Mouse (Mus musculus) hindbrain, postnatal 0 days (tissue): ENCODE measurements around the gene Scn5a. TPM values are rescaled to one million over a fixed set of nuclear protein-coding genes. Genes with fewer than 3 reads are reported as not detected.

ENCODE experiments used
- ATAC-seq: fragments of 200-750 bp; cut with Nextera tagmentation; 2 replicates; pipeline ENCODE4 v1.8.0; 2017; ENCODE audit warnings: mild to moderate bottlenecking, moderate TSS enrichment, moderate library complexity
- DNase-seq: peaks from one replicate; pipeline ENCODE4 v3.0.0-alpha.2; 2015; ENCODE audit warnings: low spot score
- H3K27ac ChIP-seq: fragments of 300-500 bp; sonication (generic); 2 replicates; pipeline ENCODE4 v1.5.1; 2014; ENCODE audit warnings: mild to moderate bottlenecking
- H3K27me3 ChIP-seq: fragments of 300-500 bp; sonication (generic); 2 replicates; pipeline ENCODE4 v1.6.1; 2014; ENCODE audit warnings: low read length, mixed read lengths; ENCODE audit not compliant: insufficient read depth
- H3K36me3 ChIP-seq: fragments of 300-500 bp; sonication (generic); 2 replicates; pipeline ENCODE4 v1.6.1; 2014; ENCODE audit warnings: low read length, mixed read lengths; ENCODE audit not compliant: insufficient read depth
- H3K4me1 ChIP-seq: fragments of 300-500 bp; sonication (generic); 2 replicates; pipeline ENCODE4 v1.6.1; 2014; ENCODE audit warnings: antibody characterized with exemption, low read length, mixed read lengths; ENCODE audit not compliant: insufficient read depth
- H3K4me2 ChIP-seq: fragments of 300-500 bp; sonication (generic); 2 replicates; pipeline ENCODE4 v1.6.1; 2014; ENCODE audit warnings: low read depth, mild to moderate bottlenecking, low read length, moderate library complexity, mixed read lengths
- H3K4me3 ChIP-seq: fragments of 300-500 bp; sonication (generic); 2 replicates; pipeline ENCODE4 v1.5.1; 2014; ENCODE audit warnings: low read length
- H3K9ac ChIP-seq: fragments of 300-500 bp; sonication (generic); replicated peaks from 2 replicates; pipeline ENCODE4 v1.6.1; 2014; ENCODE audit warnings: mild to moderate bottlenecking, low read length, moderate library complexity, mixed read lengths
- H3K9me3 ChIP-seq: fragments of 300-500 bp; sonication (generic); 2 replicates; pipeline ENCODE4 v1.6.1; 2016; ENCODE audit warnings: low read length, mixed read lengths
- CTCF ChIP-seq: IDR thresholded peaks from 2 replicates; pipeline ENCODE4 v1.5.1; 2016; ENCODE audit warnings: antibody characterized with exemption, control low read depth, low read depth
- WGBS: fragments of 180-500 bp; shearing (Covaris S2); extraction: QIAGEN DNeasy Blood & Tissue Kit; methylation state at CpG from one replicate; pipeline ENCODE4 v1.1.7; 2014; 5-methylcytosine and 5-hydroxymethylcytosine counted together
- polyA plus RNA-seq: library from polyadenylated mRNA; unstranded; fragments of >200 nt; fragmentation: Nextera tagmentation; extraction: Ambion mirVana; gene quantifications from 2 replicates; pipeline ENCODE4 v1.2.1, GENCODE M21; 2015
- total RNA-seq: library from RNA; depleted of rRNA; stranded (reverse); fragments of >200 nt; gene quantifications from 2 replicates; pipeline ENCODE4 v1.2.3, GENCODE M21; 2014

Gene Scn5a
- total and polyA plus RNA-seq, 2 experiments from 2014 or later = 0.24 to 1.5 TPM

GRCm38 (mm10) chr9:119598501-119598900 is 19.7 kb upstream of the Scn5a start:
- Histone ChIP-seq H3K27me3 (no peaks in the 10 kb centered on the region), H3K4me2 (no peak overlapping the region), H3K9me3 (no peaks in the 10 kb centered on the region), H3K4me1 (no peaks in the 10 kb centered on the region), H3K27ac (no peak overlapping the region), H3K4me3 (no peak overlapping the region), H3K36me3 (no peaks in the 10 kb centered on the region), H3K9ac (no peak overlapping the region)
- TF ChIP-seq CTCF = no peak
- ATAC-seq = no peak
- no peak for DNase-seq
- WGBS = 90% methylated on average over 10 of the region's 10 CpGs

GRCm38 (mm10) chr9:119597332-119597731 is 18.5 kb upstream of the Scn5a start:
- Histone ChIP-seq H3K27ac (no peak overlapping the region), H3K4me2 (no peak overlapping the region), H3K36me3 (no peaks in the 10 kb centered on the region), H3K4me1 (no peaks in the 10 kb centered on the region), H3K9ac (no peak overlapping the region), H3K4me3 (no peak overlapping the region), H3K27me3 (no peaks in the 10 kb centered on the region), H3K9me3 (no peaks in the 10 kb centered on the region)
- 78% methylated on average over 8 of the region's 8 CpGs for WGBS
- ATAC-seq (no peak), DNase-seq (peak; percentile 22)
- TF ChIP-seq CTCF = no peak

- ATAC-seq = no peak
- Histone ChIP-seq H3K4me3 (no peak overlapping the region), H3K4me2 (no peak overlapping the region), H3K9me3 (no peaks in the 10 kb centered on the region), H3K9ac (no peak overlapping the region), H3K4me1 (no peaks in the 10 kb centered on the region), H3K27ac (no peak overlapping the region), H3K36me3 (no peaks in the 10 kb centered on the region), H3K27me3 (peaks cover 6% of the 10 kb centered on the region; the same call in 1 of the 2 replicates)
- no peak for TF ChIP-seq CTCF
- 87% methylated on average over 8 of the region's 8 CpGs for WGBS
- no peak for DNase-seq
Observed at GRCm38 (mm10) chr9:119589592-119589991, 10.8 kb upstream of the Scn5a start.

- TF ChIP-seq CTCF = no peak
- Histone ChIP-seq H3K27ac (no peak overlapping the region), H3K36me3 (no peaks in the 10 kb centered on the region), H3K4me2 (no peak overlapping the region), H3K4me3 (no peak overlapping the region), H3K9ac (no peak overlapping the region), H3K27me3 (peaks cover 6% of the 10 kb centered on the region; the same call in 1 of the 2 replicates), H3K9me3 (no peaks in the 10 kb centered on the region), H3K4me1 (no peaks in the 10 kb centered on the region)
- no peak for ATAC-seq
- no peak for DNase-seq
- 38% methylated on average over 26 of the region's 26 CpGs for WGBS
Observed at GRCm38 (mm10) chr9:119588763-119589449, 10.1 kb upstream of the Scn5a start.

- Histone ChIP-seq H3K27ac (no peak overlapping the region), H3K4me3 (no peak overlapping the region), H3K9ac (no peak overlapping the region), H3K9me3 (no peaks in the 10 kb centered on the region), H3K4me2 (no peak overlapping the region), H3K36me3 (no peaks in the 10 kb centered on the region), H3K4me1 (no peaks in the 10 kb centered on the region), H3K27me3 (peaks cover 45% of the 10 kb centered on the region)
- peak; percentile 75 for ATAC-seq
- DNase-seq = peak; percentile 83
- TF ChIP-seq CTCF = peak; percentile 98
- 3% methylated on average over 6 of the region's 6 CpGs for WGBS
Observed at GRCm38 (mm10) chr9:119580668-119581067, 1.9 kb upstream of the Scn5a start.

GRCm38 (mm10) chr9:119580187-119580586 is 1.4 kb upstream of the Scn5a start:
- no peak overlapping the region for H3K4me2 ChIP-seq
- ATAC-seq = no peak
- H3K27me3 ChIP-seq = peaks cover 50% of the 10 kb centered on the region
- no peak for TF ChIP-seq CTCF
- no peak overlapping the region for H3K9ac ChIP-seq
- H3K9me3 ChIP-seq = no peaks in the 10 kb centered on the region
- H3K27ac ChIP-seq = no peak overlapping the region
- no peaks in the 10 kb centered on the region for H3K36me3 ChIP-seq
- DNase-seq = no peak
- H3K4me3 ChIP-seq = no peak overlapping the region
- 90% methylated on average over 17 of the region's 17 CpGs for WGBS
- no peaks in the 10 kb centered on the region for H3K4me1 ChIP-seq

GRCm38 (mm10) chr9:119578311-119578635 is 543 bp downstream of the Scn5a start:
- H3K27ac ChIP-seq = no peak overlapping the region
- H3K4me3 ChIP-seq = peak overlapping the region; percentile 42
- TF ChIP-seq CTCF = no peak
- ATAC-seq = no peak
- peak overlapping the region; percentile 45 for H3K9ac ChIP-seq
- no peak for DNase-seq
- peak overlapping the region; percentile 76 for H3K4me2 ChIP-seq
- 1% methylated on average over 21 of the region's 24 CpGs for WGBS
- H3K36me3 ChIP-seq = no peaks in the 10 kb centered on the region
- peaks cover 67% of the 10 kb centered on the region for H3K27me3 ChIP-seq
- no peaks in the 10 kb centered on the region for H3K9me3 ChIP-seq
- no peaks in the 10 kb centered on the region for H3K4me1 ChIP-seq
